Mouse (Mus musculus) ES-E14 (cell line): ENCODE data around the gene Arid2.

Experiments
- HCFC1 ChIP-seq: IDR thresholded peaks from 2 replicates; pipeline ENCODE4 v1.6.1; 2012; ENCODE audit warnings: low read length, inconsistent platforms, borderline replicate concordance; ENCODE audit not compliant: insufficient read depth
- ZC3H11A ChIP-seq: IDR thresholded peaks from 2 replicates; pipeline ENCODE4 v1.6.1; 2012; ENCODE audit warnings: low read depth, mild to moderate bottlenecking, inconsistent platforms, low read length, borderline replicate concordance

- TF ChIP-seq ZC3H11A, result no peak
- TF ChIP-seq HCFC1, result no peak
Measured at GRCm38 (mm10) chr15:96309310-96309709, 22.0 kb downstream of the Arid2 start.
